Mouse (Mus musculus): ENCODE results near the gene Gm42906.

The Gm42906 gene

GRCm38 (mm10) chr5:151189321-151189720, 238.6 kb downstream of the Gm42906 start:
- DNase-seq (ENCODE audit: low spot score in 2 of 2): no peak

DNA sequence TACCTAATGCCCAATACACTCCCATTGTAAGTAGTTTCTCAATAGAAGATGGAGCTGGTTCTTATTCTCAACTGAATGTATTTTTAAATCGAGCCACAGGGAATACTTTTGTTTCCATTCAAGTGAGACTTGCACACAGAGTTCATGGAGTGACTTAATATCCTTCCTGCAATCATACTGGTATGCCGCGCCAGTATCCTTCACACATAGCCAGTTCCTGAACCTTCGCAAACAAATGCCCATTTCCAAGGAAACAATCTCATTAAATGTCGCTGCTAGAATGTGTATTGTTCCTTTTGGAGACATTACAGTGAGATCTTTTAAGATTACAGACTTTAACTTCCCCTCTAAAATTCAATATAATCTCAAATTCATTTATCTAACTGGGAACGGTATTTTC, 239.3 kb downstream of the Gm42906 start:
- DNase-seq (ENCODE audit: low spot score in 2 of 2): no peak

DNA sequence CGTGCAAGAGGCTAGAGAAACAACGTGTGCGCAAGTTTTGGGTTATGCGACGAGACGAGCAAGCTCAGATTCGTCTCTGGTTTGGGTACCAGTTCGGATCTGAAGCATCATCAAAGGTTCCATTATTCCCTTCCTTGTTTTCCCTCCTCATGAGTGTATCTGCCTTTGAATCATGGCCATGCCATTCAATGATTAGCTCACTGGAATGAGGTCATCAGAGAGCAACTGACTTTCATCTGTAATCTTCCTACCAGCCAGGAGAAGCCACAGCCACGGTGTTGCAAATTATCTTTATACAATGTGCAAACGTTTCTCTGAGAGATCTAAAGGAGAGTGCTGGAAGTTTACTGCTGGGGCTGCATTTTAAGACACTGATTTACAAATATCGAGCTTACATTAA, 240.6 kb downstream of the Gm42906 start:
- DNase-seq (ENCODE audit: low spot score in 2 of 2): no peak

- no peak for DNase-seq (ENCODE audit: low spot score in 2 of 2)
Measured at GRCm38 (mm10) chr5:151185286-151185856, 242.6 kb downstream of the Gm42906 start.

DNA sequence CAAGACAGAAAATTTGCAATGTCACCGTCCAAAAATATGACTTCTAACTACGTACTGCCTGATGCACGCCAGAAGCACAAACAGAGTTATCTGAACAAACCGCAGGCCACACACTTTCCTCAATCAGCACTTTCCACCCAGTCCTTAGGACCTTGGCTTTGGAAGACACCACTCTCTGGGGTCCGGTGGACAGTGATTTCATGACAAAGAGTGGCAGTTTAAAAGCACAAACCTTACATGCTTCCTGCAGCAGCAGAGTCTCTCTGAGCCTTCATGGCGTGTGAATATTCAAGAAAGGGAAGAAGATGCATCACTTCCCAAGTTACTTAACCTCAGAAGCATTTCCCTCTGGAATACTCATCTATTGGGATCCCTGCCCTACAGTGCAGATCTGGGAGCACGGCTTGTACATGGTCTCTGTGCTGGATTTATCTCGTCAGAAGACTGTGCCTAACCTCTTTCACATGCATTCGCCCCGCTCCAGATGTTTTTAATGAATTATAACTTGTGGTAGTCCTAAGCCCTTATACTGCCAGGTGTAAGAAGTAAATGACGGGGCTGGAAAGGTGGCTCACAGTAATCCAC, 244.2 kb downstream of the Gm42906 start:
- no peak for DNase-seq (ENCODE audit: low spot score in 2 of 2)

DNA sequence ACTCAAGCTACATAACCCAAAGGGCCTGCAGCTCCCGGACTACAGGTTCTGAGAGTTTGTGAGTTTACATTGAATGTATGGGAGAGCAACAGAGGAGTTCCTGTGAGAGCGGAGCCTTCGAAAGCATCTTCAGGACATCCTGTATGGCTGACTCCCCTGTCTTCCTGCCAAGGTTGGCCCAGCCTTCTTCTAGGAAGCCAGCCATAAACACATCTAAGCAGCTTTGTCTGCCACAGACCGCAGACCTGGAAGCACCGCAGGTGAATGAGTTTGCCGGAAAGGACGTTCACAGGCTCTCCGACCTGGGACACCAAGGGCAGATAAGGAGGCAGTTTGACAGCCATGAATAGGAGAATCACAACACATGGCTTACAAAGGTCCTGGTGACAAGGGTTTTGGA, 246.7 kb downstream of the Gm42906 start:
- DNase-seq (ENCODE audit: low spot score in 2 of 2): no peak

DNA sequence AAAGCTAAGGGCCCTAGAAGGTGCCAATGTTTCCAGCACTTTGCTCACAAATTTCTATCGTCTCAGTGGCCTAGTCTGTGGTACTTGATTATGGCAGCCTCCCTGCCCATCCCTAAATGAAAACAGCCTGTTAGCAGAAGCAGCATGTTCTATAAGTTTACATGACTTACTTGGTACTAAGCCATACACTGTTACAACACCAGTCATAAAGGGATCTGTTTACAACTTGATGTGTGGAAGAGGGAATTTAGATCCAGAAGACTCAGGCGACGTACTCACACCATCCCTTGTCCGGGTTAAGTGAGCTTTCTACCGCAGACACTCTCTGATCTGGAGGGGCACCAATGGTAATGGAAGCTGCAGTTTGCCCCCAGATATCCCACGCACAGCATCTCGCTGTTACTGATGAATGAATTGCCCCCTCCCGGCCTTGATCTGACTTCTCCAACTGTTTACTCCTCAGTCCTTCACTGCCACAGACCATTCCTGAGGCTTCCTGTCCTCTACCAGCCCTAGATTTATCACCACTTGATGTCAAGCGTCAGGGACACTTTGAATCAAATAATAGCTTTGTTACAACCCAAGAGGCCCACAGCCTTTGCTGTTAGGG, 247.7 kb downstream of the Gm42906 start:
- no peak for DNase-seq (ENCODE audit: low spot score in 2 of 2)

GRCm38 (mm10) chr5:151177171-151177570, 250.8 kb downstream of the Gm42906 start:
- no peak for DNase-seq (ENCODE audit: low spot score in 2 of 2)

GRCm38 (mm10) chr5:151175897-151176313, 252.1 kb downstream of the Gm42906 start:
- no peak for DNase-seq (ENCODE audit: low spot score in 2 of 2)

DNA sequence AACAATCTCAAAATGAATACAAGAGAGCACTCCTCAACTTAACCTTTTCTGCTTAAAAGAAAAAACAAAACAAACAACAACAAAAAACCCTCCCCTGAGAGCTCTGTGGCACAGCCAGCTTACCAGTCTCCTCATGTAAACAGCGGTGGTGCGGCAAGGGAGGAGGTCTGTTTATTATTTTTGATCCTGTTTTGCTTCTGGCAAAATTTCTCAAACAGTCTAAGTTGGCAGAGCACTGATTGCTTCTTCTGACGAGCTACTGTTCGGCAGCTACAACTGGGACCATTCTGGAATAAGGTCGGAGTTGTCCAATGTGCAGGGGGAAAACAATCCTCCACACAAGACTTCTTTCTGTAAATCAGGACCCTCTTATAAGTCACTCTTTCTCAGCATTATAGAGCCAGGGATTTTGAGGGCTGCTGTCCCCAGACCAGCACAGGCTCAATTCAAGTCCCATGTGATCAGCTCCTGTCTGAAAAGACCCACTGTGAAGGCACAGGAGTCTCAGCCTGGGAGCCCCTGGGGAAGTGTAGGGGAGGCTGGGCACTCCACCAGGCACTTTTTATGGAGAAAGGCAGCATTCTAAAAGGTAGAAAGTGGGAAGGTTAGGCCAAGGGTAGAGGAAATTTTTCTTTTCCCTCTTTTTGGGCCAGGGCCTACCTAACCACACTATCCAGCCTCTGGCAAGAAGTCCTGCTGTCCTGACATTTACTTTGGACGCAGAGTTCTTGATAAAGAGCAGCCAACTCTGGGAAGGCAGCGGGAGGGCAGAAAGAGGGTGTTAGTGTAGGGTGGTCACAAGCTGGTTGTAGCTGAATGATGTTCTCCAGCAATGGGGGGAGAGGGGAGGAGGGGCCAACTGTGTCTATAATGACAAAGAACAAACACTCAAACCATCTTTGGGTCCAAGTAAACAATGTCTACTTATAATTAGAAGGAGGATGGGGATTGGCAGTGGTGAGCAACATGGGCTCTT, 253.2 kb downstream of the Gm42906 start:
- DNase-seq (ENCODE audit: low spot score in 2 of 2): no peak

GRCm38 (mm10) chr5:151173774-151174173, 254.2 kb downstream of the Gm42906 start:
- no peak for DNase-seq (ENCODE audit: low spot score in 2 of 2)

GRCm38 (mm10) chr5:151170168-151170750, 257.7 kb downstream of the Gm42906 start:
- DNase-seq (ENCODE audit: low spot score in 2 of 2): no peak

- DNase-seq (ENCODE audit: low spot score in 2 of 2): no peak
Measured at GRCm38 (mm10) chr5:151168191-151168590, 259.8 kb downstream of the Gm42906 start.

DNA sequence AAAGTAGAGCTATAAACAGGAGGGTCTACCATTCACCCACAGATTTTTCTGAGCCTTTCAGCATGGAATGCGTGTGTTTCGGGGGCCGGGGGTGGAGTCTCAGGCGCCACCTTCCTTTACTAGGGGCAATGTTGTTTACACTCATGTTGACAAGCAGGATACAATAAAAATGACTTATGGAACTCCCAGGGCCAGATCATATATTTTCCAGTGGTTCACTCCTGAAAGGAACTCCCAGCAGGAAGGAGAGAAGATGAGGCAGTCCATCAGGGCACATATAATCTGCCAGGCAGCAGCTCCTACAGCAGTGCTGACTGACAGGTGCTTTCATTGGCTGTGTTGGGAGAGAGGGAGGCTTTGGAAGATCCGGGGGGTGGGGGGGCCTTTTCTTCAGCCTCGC, 260.3 kb downstream of the Gm42906 start:
- DNase-seq (ENCODE audit: low spot score in 2 of 2): no peak

DNA sequence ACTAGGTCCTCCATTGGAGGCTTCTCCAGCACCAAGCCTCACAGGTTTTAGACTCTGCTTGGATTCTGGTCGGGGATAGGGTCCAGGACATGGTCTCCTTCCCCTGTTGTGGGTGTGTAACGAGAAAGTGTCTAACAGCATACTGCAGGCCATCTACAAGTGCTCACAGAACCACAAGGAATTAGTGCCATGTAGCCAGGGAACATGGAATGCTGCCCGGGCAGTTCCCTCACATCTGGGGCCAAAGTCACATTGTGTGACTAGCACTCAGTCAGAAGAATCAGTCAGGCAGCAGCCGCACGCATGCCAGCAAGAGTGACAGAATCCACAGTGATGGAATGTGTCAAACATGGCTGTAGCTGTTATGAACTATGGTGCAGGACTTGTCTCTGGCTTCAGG, 261.7 kb downstream of the Gm42906 start:
- no peak for DNase-seq (ENCODE audit: low spot score in 2 of 2)

- no peak for DNase-seq (ENCODE audit: low spot score in 2 of 2)
Measured at GRCm38 (mm10) chr5:151165381-151166016, 262.5 kb downstream of the Gm42906 start.

DNA sequence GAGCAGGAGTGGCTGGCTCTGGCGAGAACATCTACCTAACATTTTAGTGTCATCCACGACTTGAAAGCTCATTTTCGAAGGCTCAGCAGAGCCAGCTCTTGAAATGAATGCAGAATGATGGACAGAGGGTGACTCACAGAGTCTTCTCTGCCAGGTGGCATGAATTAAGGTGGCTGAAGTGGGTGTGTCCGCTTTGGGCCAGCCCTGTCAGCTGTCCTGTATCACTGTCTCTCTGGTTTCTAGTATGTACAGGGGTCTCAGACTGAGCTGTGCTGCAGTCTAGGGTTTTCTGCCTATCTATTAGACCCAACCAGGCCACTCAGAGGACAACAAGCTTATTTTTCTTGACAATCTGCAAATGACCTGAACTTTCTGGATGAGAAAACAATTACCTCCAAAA, 263.1 kb downstream of the Gm42906 start:
- no peak for DNase-seq (ENCODE audit: low spot score in 2 of 2)

DNA sequence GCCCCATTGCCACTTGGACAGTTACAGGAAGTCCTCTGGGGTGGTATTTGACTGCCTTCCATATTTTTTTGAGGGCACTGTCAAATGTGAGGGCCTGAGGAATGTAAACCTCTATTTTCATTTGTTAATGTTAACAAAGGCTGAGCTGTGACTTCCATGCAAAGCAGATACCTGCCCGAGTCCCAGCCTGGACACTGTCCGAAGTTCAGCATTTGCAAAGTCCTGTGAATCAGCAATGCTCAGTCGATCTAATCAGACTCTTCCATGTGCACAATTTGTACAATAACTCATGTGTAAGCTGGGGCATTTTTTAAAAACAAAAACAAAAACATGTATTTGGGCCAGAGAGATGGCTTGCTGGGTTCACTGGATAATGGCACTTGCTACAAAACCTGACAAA, 265.3 kb downstream of the Gm42906 start:
- no peak for DNase-seq (ENCODE audit: low spot score in 2 of 2)

DNA sequence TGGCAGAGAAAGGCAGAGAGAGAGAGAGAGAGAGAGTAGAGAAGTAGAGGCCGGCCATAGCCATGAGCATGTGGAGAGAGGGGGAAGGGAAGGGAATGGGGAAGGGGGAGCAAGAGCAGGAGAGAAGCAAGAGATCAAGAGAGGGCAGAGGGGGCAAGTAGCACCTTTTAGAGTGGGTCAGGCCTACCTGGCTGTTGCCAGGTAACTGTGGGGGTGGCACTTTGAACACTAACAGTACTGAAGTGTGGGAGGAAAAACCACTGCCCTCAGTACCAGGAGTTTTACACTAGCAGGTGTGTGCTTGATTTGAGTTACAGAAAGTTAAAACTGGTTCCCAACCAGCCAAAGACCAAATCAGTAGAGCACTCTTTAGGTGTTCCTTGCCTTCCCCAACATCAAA, 272.7 kb downstream of the Gm42906 start:
- DNase-seq (ENCODE audit: low spot score in 2 of 2): no peak

DNA sequence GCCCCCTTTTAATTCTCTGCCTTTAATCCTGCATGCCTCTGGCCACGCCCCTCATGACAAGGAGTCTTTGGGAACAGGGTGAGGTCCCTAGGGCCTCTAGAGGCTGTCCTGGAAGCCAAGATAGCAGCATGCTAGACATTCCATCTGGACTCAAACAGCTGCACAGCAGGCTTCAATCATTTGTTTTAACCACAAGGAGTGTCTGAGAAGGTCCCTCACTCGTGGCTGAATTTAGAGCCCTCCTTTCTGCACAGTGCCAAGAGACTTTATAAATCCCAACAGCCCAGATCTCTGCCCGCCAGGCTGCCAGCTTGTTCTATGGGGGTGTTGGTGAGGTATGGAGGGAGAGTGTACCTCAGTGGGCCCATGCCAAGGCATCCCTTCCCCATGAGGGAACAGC, 273.2 kb downstream of the Gm42906 start:
- DNase-seq (ENCODE audit: low spot score in 2 of 2): no peak

- no peak for DNase-seq (ENCODE audit: low spot score in 2 of 2)
Measured at GRCm38 (mm10) chr5:151154030-151154429, 273.9 kb downstream of the Gm42906 start.

- no peak for DNase-seq (ENCODE audit: low spot score in 2 of 2)
Measured at GRCm38 (mm10) chr5:151151549-151151948, 276.4 kb downstream of the Gm42906 start.

Measured in frontal cortex, postnatal 25 days (tissue).